Mouse (Mus musculus) embryonic facial prominence, embryonic 14.5 days (tissue): ENCODE data around the gene Nup210l. TPM values are rescaled to one million over a fixed set of nuclear protein-coding genes. Genes with fewer than 3 reads are reported as not detected.

Experiments
- ATAC-seq: fragments of 200-750 bp; cut with Nextera tagmentation; 2 replicates; pipeline ENCODE4 v1.8.0; 2017; ENCODE audit warnings: low read depth, moderate number of reproducible peaks, moderate TSS enrichment
- DNase-seq: peaks from one replicate; pipeline ENCODE4 v3.0.0-alpha.2; 2015; ENCODE audit warnings: low spot score
- H3K27ac ChIP-seq: fragments of 300-500 bp; sonication (generic); replicated peaks from 2 replicates; pipeline ENCODE4 v1.5.1; 2014; ENCODE audit warnings: low read depth, mild to moderate bottlenecking, low read length, moderate library complexity
- H3K27me3 ChIP-seq: fragments of 300-500 bp; sonication (generic); replicated peaks from 2 replicates; pipeline ENCODE4 v1.6.1; 2014; ENCODE audit warnings: low read length; ENCODE audit not compliant: control insufficient read depth, insufficient read depth
- H3K36me3 ChIP-seq: fragments of 300-500 bp; sonication (generic); 2 replicates; pipeline ENCODE4 v1.6.1; 2014; ENCODE audit warnings: low read length, mixed read lengths; ENCODE audit not compliant: control insufficient read depth, insufficient read depth
- H3K4me1 ChIP-seq: fragments of 300-500 bp; sonication (generic); 2 replicates; pipeline ENCODE4 v1.6.1; 2014; ENCODE audit warnings: antibody characterized with exemption, low read length; ENCODE audit not compliant: control insufficient read depth, insufficient read depth
- H3K4me2 ChIP-seq: fragments of 300-500 bp; sonication (generic); 2 replicates; pipeline ENCODE4 v1.6.1; 2014; ENCODE audit warnings: low read depth, mild to moderate bottlenecking, low read length, moderate library complexity, mixed read lengths
- H3K4me3 ChIP-seq: fragments of 300-500 bp; sonication (generic); 2 replicates; pipeline ENCODE4 v1.5.1; 2014; ENCODE audit warnings: low read depth, mild to moderate bottlenecking, low read length
- H3K9ac ChIP-seq: fragments of 300-500 bp; sonication (generic); 2 replicates; pipeline ENCODE4 v1.6.1; 2014; ENCODE audit warnings: low read depth, mild to moderate bottlenecking, low read length, moderate library complexity, mixed read lengths
- H3K9me3 ChIP-seq: fragments of 300-500 bp; sonication (generic); 2 replicates; pipeline ENCODE4 v1.6.1; 2016; ENCODE audit warnings: low read length; ENCODE audit not compliant: control insufficient read depth
- WGBS: fragments of 180-500 bp; shearing (Covaris S2); extraction: QIAGEN DNeasy Blood & Tissue Kit; methylation state at CpG from one replicate; pipeline ENCODE4 v1.1.7; 2014; 5-methylcytosine and 5-hydroxymethylcytosine counted together
- polyA plus RNA-seq: library from polyadenylated mRNA; unstranded; fragments of >200 nt; fragmentation: Nextera tagmentation; extraction: Ambion mirVana; gene quantifications from 2 replicates; pipeline ENCODE4 v1.2.1, GENCODE M21; 2014

The Nup210l gene
- polyA plus RNA-seq, 1 experiment from 2014 or later = 0.18 TPM

- Histone ChIP-seq H3K4me3 (no peak overlapping the region), H3K36me3 (peaks cover 46% of the 10 kb centered on the region), H3K9me3 (no peaks in the 10 kb centered on the region), H3K9ac (no peak overlapping the region), H3K4me2 (no peak overlapping the region), H3K27ac (no peak overlapping the region; the same call in 1 of the 2 replicates), H3K4me1 (peaks cover 40% of the 10 kb centered on the region), H3K27me3 (no peaks in the 10 kb centered on the region)
- no peak for ATAC-seq
- DNase-seq = no peak
- WGBS = 83% methylated on average over 6 of the region's 6 CpGs
Observed at GRCm38 (mm10) chr3:90085281-90085680, 18.7 kb upstream of the Nup210l start.

- no peak for ATAC-seq
- peaks cover 54% of the 10 kb centered on the region for H3K36me3 ChIP-seq
- H3K9me3 ChIP-seq = no peaks in the 10 kb centered on the region
- H3K4me1 ChIP-seq = peaks cover 37% of the 10 kb centered on the region
- 89% methylated on average over 5 of the region's 5 CpGs for WGBS
- no peak overlapping the region for H3K27ac ChIP-seq
- no peaks in the 10 kb centered on the region for H3K27me3 ChIP-seq
- no peak overlapping the region for H3K4me3 ChIP-seq
- no peak overlapping the region for H3K9ac ChIP-seq
- no peak for DNase-seq
- H3K4me2 ChIP-seq = no peak overlapping the region
Observed at GRCm38 (mm10) chr3:90086068-90086467, 17.9 kb upstream of the Nup210l start.

- no peak for ATAC-seq
- WGBS = 86% methylated on average over 2 of the region's 2 CpGs
Observed at GRCm38 (mm10) chr3:90088617-90089016, 15.3 kb upstream of the Nup210l start.

GRCm38 (mm10) chr3:90090892-90091291 lies 13.0 kb upstream of the Nup210l start:
- no peak for ATAC-seq
- H3K4me2 ChIP-seq = no peak overlapping the region
- DNase-seq = no peak
- H3K4me1 ChIP-seq = no peaks in the 10 kb centered on the region
- H3K27ac ChIP-seq = no peak overlapping the region
- no peak overlapping the region for H3K9ac ChIP-seq
- WGBS = 85% methylated on average over 6 of the region's 6 CpGs
- no peaks in the 10 kb centered on the region for H3K27me3 ChIP-seq
- peaks cover 100% of the 10 kb centered on the region for H3K36me3 ChIP-seq
- H3K9me3 ChIP-seq = no peaks in the 10 kb centered on the region
- H3K4me3 ChIP-seq = no peak overlapping the region

More at GRCm38 (mm10) chr3:90088617-90089016, 15.3 kb upstream of the Nup210l start:
- DNase-seq = no peak
- Histone ChIP-seq H3K36me3 (peaks cover 80% of the 10 kb centered on the region), H3K4me2 (no peak overlapping the region), H3K4me3 (no peak overlapping the region), H3K9me3 (no peaks in the 10 kb centered on the region), H3K27ac (no peak overlapping the region), H3K4me1 (peaks cover 16% of the 10 kb centered on the region; the same call in 1 of the 2 replicates), H3K27me3 (no peaks in the 10 kb centered on the region), H3K9ac (no peak overlapping the region)

- DNase-seq = no peak
- H3K9ac ChIP-seq = no peak overlapping the region
- H3K36me3 ChIP-seq = peaks cover 93% of the 10 kb centered on the region
- no peak overlapping the region for H3K4me3 ChIP-seq
- H3K9me3 ChIP-seq = no peaks in the 10 kb centered on the region
- no peak overlapping the region for H3K4me2 ChIP-seq
- H3K4me1 ChIP-seq = no peaks in the 10 kb centered on the region
- 93% methylated on average over 3 of the region's 3 CpGs for WGBS
- no peak for ATAC-seq
- H3K27ac ChIP-seq = no peak overlapping the region
- no peaks in the 10 kb centered on the region for H3K27me3 ChIP-seq
Observed at GRCm38 (mm10) chr3:90094453-90094852, 9.5 kb upstream of the Nup210l start.

- Histone ChIP-seq H3K9ac (no peak overlapping the region), H3K27me3 (no peaks in the 10 kb centered on the region), H3K4me1 (no peaks in the 10 kb centered on the region), H3K4me3 (no peak overlapping the region), H3K9me3 (no peaks in the 10 kb centered on the region), H3K4me2 (no peak overlapping the region), H3K27ac (no peak overlapping the region), H3K36me3 (peaks cover 71% of the 10 kb centered on the region)
- ATAC-seq (no peak), DNase-seq (no peak)
- 82% methylated on average over 5 of the region's 5 CpGs for WGBS
Observed at GRCm38 (mm10) chr3:90097928-90098327, 6.0 kb upstream of the Nup210l start.

- Histone ChIP-seq H3K9ac (no peak overlapping the region), H3K27ac (no peak overlapping the region), H3K9me3 (no peaks in the 10 kb centered on the region), H3K36me3 (peaks cover 41% of the 10 kb centered on the region), H3K27me3 (no peaks in the 10 kb centered on the region), H3K4me2 (no peak overlapping the region), H3K4me3 (no peak overlapping the region), H3K4me1 (no peaks in the 10 kb centered on the region)
- WGBS = 93% methylated on average over 3 of the region's 3 CpGs
- ATAC-seq (no peak), DNase-seq (no peak)
Observed at GRCm38 (mm10) chr3:90101010-90101409, 2.9 kb upstream of the Nup210l start.

- WGBS = 97% methylated on average over 2 of the region's 2 CpGs
Observed at GRCm38 (mm10) chr3:90101673-90102072, 2.3 kb upstream of the Nup210l start.

GRCm38 (mm10) chr3:90102239-90102638 lies 1.7 kb upstream of the Nup210l start:
- ATAC-seq (no peak), DNase-seq (no peak)
- H3K36me3 ChIP-seq = peaks cover 34% of the 10 kb centered on the region
- no peaks in the 10 kb centered on the region for H3K4me1 ChIP-seq
- no peak overlapping the region for H3K4me2 ChIP-seq
- no peak overlapping the region for H3K9ac ChIP-seq
- H3K9me3 ChIP-seq = no peaks in the 10 kb centered on the region
- no peak overlapping the region for H3K4me3 ChIP-seq
- no peak overlapping the region for H3K27ac ChIP-seq
- H3K27me3 ChIP-seq = no peaks in the 10 kb centered on the region
- 70% methylated on average over 2 of the region's 2 CpGs for WGBS

More at GRCm38 (mm10) chr3:90101673-90102072, 2.3 kb upstream of the Nup210l start:
- Histone ChIP-seq H3K9me3 (no peaks in the 10 kb centered on the region), H3K4me1 (no peaks in the 10 kb centered on the region), H3K36me3 (peaks cover 39% of the 10 kb centered on the region), H3K27ac (no peak overlapping the region), H3K4me3 (no peak overlapping the region), H3K27me3 (no peaks in the 10 kb centered on the region), H3K9ac (no peak overlapping the region), H3K4me2 (no peak overlapping the region)
- no peak for DNase-seq
- no peak for ATAC-seq
